Mouse (Mus musculus) liver, embryonic 14.5 days (tissue): Measurements from ENCODE around the gene Inca1.

Experiments used
- CTCF ChIP-seq: IDR thresholded peaks from 2 replicates; pipeline ENCODE4 v1.5.1; 2016; ENCODE audit warnings: antibody characterized with exemption, low read depth, control low read depth
- EP300 ChIP-seq: IDR thresholded peaks from 2 replicates; pipeline ENCODE4 v1.6.1; 2016; ENCODE audit warnings: antibody characterized with exemption, low read depth

GRCm38 (mm10) chr11:70657991-70658390 lies 42.0 kb downstream of the Inca1 start:
- TF ChIP-seq CTCF (no peak), EP300 (no peak)
